Mouse (Mus musculus) testis, adult 2 months (tissue): Measurements from ENCODE around the gene Fhad1.

Source experiments
- CTCF ChIP-seq: fragments of 200-500 bp; IDR thresholded peaks from 2 replicates; pipeline ENCODE4 v1.5.1; 2012; ENCODE audit warnings: low read depth, mild to moderate bottlenecking, inconsistent platforms, low read length, moderate library complexity; ENCODE audit not compliant: control insufficient read depth, insufficient read depth, insufficient replicate concordance
- POLR2A ChIP-seq: fragments of 200-500 bp; IDR thresholded peaks from 2 replicates; pipeline ENCODE4 v1.6.1; 2012; ENCODE audit warnings: low read depth, mild to moderate bottlenecking, inconsistent platforms, low read length, moderate library complexity; ENCODE audit not compliant: control insufficient read depth

GRCm38 (mm10) chr4:141938535-141938934, 76.3 kb downstream of the Fhad1 start:
- TF ChIP-seq POLR2A (no peak), CTCF (peak; percentile 47; the same call in 1 of the 2 replicates)
